Mouse (Mus musculus): ENCODE measurements around the gene Eif4h. TPM values are rescaled to one million over a fixed set of nuclear protein-coding genes. Genes with fewer than 3 reads are reported as not detected.
A peak's percentile ranks its signal among the peaks of the same experiment; 100 is the strongest.

Gene Eif4h
- polyA plus RNA-seq, 1 experiment from 2014 or later, result 502 TPM

DNA sequence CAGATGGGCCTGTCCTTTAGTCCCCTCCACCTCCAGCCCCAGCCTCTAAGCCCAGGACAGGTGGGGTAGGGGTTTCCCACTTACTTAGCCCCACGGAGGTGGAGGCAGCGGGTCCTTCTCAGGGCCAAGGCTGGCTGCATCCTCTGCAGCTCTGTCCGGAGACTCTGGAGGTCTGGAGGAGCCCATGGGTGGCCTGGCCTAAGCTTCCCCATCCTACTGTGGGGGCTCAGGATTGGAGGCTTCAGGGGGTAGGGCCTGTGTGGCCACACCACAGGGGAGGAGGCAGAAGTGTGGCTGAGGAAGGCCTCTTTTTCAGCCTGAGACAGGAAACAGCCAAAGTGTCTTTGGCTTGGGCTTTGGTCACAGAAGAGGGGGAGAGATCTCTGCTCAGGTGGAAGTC, 38.7 kb upstream of the Eif4h start:
- 69% methylated on average over 3 of the region's 3 CpGs for WGBS
- Histone ChIP-seq H3K4me1 (ENCODE audit: insufficient read depth, low read length) (peaks cover 31% of the 10 kb centered on the region), H3K4me3 (ENCODE audit: low read length) (no peak overlapping the region), H3K4me2 (replicated peaks; ENCODE audit: low read depth, low read length) (no peak overlapping the region), H3K27me3 (ENCODE audit: insufficient read depth, low read length) (no peaks in the 10 kb centered on the region), H3K9ac (replicated peaks; ENCODE audit: low read length) (0 out of 2 replicates have a peak overlapping the region, but pooled peaks have one; percentile 1), H3K36me3 (ENCODE audit: insufficient read depth, low read length) (no peaks in the 10 kb centered on the region), H3K9me3 (ENCODE audit: low read length) (no peaks in the 10 kb centered on the region), H3K27ac (ENCODE audit: low read length) (no peak overlapping the region)
- no peak for ATAC-seq (ENCODE audit: low FRiP score, low TSS enrichment)

GRCm38 (mm10) chr5:134677491-134677890, 38.2 kb upstream of the Eif4h start:
- Histone ChIP-seq H3K9ac (replicated peaks; ENCODE audit: low read length) (0 out of 2 replicates have a peak overlapping the region, but pooled peaks have one; percentile 9), H3K4me1 (ENCODE audit: insufficient read depth, low read length) (peaks cover 31% of the 10 kb centered on the region), H3K9me3 (ENCODE audit: low read length) (no peaks in the 10 kb centered on the region), H3K27ac (ENCODE audit: low read length) (0 out of 2 replicates have a peak overlapping the region, but pooled peaks have one; percentile 6), H3K4me2 (replicated peaks; ENCODE audit: low read depth, low read length) (no peak overlapping the region), H3K4me3 (ENCODE audit: low read length) (no peak overlapping the region), H3K36me3 (ENCODE audit: insufficient read depth, low read length) (peaks cover 4% of the 10 kb centered on the region; the same call in 1 of the 2 replicates), H3K27me3 (ENCODE audit: insufficient read depth, low read length) (no peaks in the 10 kb centered on the region)
- no peak for ATAC-seq (ENCODE audit: low FRiP score, low TSS enrichment)
- 87% methylated on average over 5 of the region's 5 CpGs for WGBS

GRCm38 (mm10) chr5:134675956-134676759, 36.9 kb upstream of the Eif4h start:
- WGBS, result under 1% methylated on average over 14 of the region's 14 CpGs
- Histone ChIP-seq H3K27me3 (ENCODE audit: insufficient read depth, low read length) (no peaks in the 10 kb centered on the region), H3K4me1 (ENCODE audit: insufficient read depth, low read length) (peaks cover 31% of the 10 kb centered on the region), H3K4me2 (replicated peaks; ENCODE audit: low read depth, low read length) (peak overlapping the region; percentile 64), H3K27ac (ENCODE audit: low read length) (peak overlapping the region; percentile 89), H3K9ac (replicated peaks; ENCODE audit: low read length) (peak overlapping the region; percentile 69), H3K36me3 (ENCODE audit: insufficient read depth, low read length) (peaks cover 8% of the 10 kb centered on the region; the same call in 1 of the 2 replicates), H3K4me3 (ENCODE audit: low read length) (peak overlapping the region; percentile 45), H3K9me3 (ENCODE audit: low read length) (no peaks in the 10 kb centered on the region)
- ATAC-seq (ENCODE audit: low FRiP score, low TSS enrichment), result peak; percentile 82

DNA sequence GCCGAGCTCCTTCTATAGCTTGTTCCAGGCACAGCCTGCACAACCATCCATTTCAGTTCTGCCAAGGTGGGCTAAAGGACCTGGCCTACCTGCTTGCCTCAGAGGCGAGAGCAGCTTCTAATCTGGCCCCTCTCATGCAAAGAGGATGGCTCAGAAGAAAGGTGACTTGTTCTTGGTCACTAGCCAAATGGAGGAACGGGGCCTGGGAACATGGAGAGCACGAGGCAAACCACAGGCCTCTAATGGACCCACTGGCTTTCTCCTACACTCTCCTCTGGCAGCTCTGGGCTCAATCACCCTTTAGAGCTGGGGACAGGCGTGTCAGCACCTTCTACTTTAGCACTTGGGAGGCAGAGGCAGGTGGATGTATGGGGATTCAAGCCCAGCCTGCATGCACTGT, 35.7 kb upstream of the Eif4h start:
- no peaks in the 10 kb centered on the region for H3K9me3 ChIP-seq (ENCODE audit: low read length)
- H3K36me3 ChIP-seq (ENCODE audit: insufficient read depth, low read length), result peaks cover 11% of the 10 kb centered on the region; the same call in 1 of the 2 replicates
- H3K9ac ChIP-seq (replicated peaks; ENCODE audit: low read length), result peak overlapping the region; percentile 69; the same call in 1 of the 2 replicates
- H3K4me1 ChIP-seq (ENCODE audit: insufficient read depth, low read length), result peaks cover 22% of the 10 kb centered on the region
- no peak overlapping the region for H3K4me2 ChIP-seq (replicated peaks; ENCODE audit: low read depth, low read length)
- WGBS, result 79% methylated on average over 5 of the region's 5 CpGs
- H3K27ac ChIP-seq (ENCODE audit: low read length), result peak overlapping the region; percentile 89; the same call in 1 of the 2 replicates
- H3K27me3 ChIP-seq (ENCODE audit: insufficient read depth, low read length), result no peaks in the 10 kb centered on the region
- no peak for ATAC-seq (ENCODE audit: low FRiP score, low TSS enrichment)
- no peak overlapping the region for H3K4me3 ChIP-seq (ENCODE audit: low read length)

GRCm38 (mm10) chr5:134672611-134673010, 33.3 kb upstream of the Eif4h start:
- ATAC-seq (ENCODE audit: low FRiP score, low TSS enrichment), result no peak
- no peak overlapping the region for H3K4me3 ChIP-seq (ENCODE audit: low read length)
- WGBS, result 96% methylated on average over 6 of the region's 6 CpGs
- no peaks in the 10 kb centered on the region for H3K27me3 ChIP-seq (ENCODE audit: insufficient read depth, low read length)
- peaks cover 22% of the 10 kb centered on the region for H3K4me1 ChIP-seq (ENCODE audit: insufficient read depth, low read length)
- no peak overlapping the region for H3K9ac ChIP-seq (replicated peaks; ENCODE audit: low read length)
- H3K9me3 ChIP-seq (ENCODE audit: low read length), result no peaks in the 10 kb centered on the region
- H3K4me2 ChIP-seq (replicated peaks; ENCODE audit: low read depth, low read length), result no peak overlapping the region
- H3K36me3 ChIP-seq (ENCODE audit: insufficient read depth, low read length), result peaks cover 19% of the 10 kb centered on the region; the same call in 1 of the 2 replicates
- H3K27ac ChIP-seq (ENCODE audit: low read length), result no peak overlapping the region

GRCm38 (mm10) chr5:134672198-134672516, 32.9 kb upstream of the Eif4h start:
- H3K36me3 ChIP-seq (ENCODE audit: insufficient read depth, low read length), result peaks cover 19% of the 10 kb centered on the region; the same call in 1 of the 2 replicates
- no peak overlapping the region for H3K4me3 ChIP-seq (ENCODE audit: low read length)
- WGBS, result 96% methylated on average over 1 of the region's 1 CpGs
- no peak overlapping the region for H3K27ac ChIP-seq (ENCODE audit: low read length)
- peaks cover 18% of the 10 kb centered on the region for H3K4me1 ChIP-seq (ENCODE audit: insufficient read depth, low read length)
- ATAC-seq (ENCODE audit: low FRiP score, low TSS enrichment), result no peak
- no peak overlapping the region for H3K4me2 ChIP-seq (replicated peaks; ENCODE audit: low read depth, low read length)
- H3K27me3 ChIP-seq (ENCODE audit: insufficient read depth, low read length), result no peaks in the 10 kb centered on the region
- no peak overlapping the region for H3K9ac ChIP-seq (replicated peaks; ENCODE audit: low read length)
- H3K9me3 ChIP-seq (ENCODE audit: low read length), result no peaks in the 10 kb centered on the region

DNA sequence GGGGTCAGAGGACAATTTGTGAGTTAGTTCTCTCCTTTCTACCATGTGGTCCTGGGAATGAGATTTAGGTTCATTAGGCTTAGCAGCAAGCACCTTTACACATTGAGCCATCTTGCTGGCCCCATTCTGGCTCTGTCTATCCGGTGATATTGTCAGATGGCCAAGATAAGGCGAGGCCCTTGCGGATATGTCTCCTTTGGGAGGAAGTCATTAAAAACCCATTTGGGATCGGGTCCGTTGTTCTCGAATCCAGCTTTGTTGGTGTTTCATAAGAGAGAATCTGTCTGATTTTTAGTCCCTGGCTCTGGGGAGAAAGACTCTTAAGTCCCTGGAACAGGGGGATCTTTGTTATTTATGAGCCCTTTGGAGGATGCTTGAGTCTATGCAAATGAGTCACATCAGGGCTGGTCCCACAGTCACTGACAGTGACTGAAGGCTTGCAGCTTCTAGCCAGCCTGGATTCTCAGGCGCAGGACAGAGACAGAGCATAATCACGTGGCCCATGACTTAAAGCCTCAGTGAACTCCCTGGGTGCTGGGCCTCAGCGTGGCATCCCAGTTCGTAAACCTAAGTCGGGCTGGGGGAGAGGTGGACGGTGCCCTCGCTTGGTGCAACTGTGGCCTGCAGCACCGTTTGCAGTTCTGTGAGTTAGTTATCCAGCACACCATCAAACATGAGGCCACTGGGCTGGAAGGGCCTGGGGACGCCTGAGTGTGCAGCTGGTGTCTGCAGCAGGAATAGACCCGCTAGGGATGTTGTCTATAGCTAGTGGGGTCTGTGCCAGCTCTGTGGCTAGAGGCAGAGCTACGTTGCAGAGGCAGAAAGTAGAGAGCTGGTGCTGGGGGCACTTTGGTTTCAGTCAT, 32.3 kb upstream of the Eif4h start:
- H3K4me1 ChIP-seq (ENCODE audit: insufficient read depth, low read length), result peaks cover 12% of the 10 kb centered on the region
- H3K4me2 ChIP-seq (replicated peaks; ENCODE audit: low read depth, low read length), result no peak overlapping the region
- H3K27ac ChIP-seq (ENCODE audit: low read length), result no peak overlapping the region
- 65% methylated on average over 17 of the region's 17 CpGs for WGBS
- no peak overlapping the region for H3K4me3 ChIP-seq (ENCODE audit: low read length)
- H3K36me3 ChIP-seq (ENCODE audit: insufficient read depth, low read length), result peaks cover 19% of the 10 kb centered on the region; the same call in 1 of the 2 replicates
- no peak for ATAC-seq (ENCODE audit: low FRiP score, low TSS enrichment)
- H3K27me3 ChIP-seq (ENCODE audit: insufficient read depth, low read length), result no peaks in the 10 kb centered on the region
- no peak overlapping the region for H3K9ac ChIP-seq (replicated peaks; ENCODE audit: low read length)
- H3K9me3 ChIP-seq (ENCODE audit: low read length), result no peaks in the 10 kb centered on the region

- no peak overlapping the region for H3K9ac ChIP-seq (replicated peaks; ENCODE audit: low read length)
- H3K4me2 ChIP-seq (replicated peaks; ENCODE audit: low read depth, low read length), result no peak overlapping the region
- no peak overlapping the region for H3K27ac ChIP-seq (ENCODE audit: low read length)
- 79% methylated on average over 20 of the region's 20 CpGs for WGBS
- H3K27me3 ChIP-seq (ENCODE audit: insufficient read depth, low read length), result no peaks in the 10 kb centered on the region
- ATAC-seq (ENCODE audit: low FRiP score, low TSS enrichment), result no peak; the same call in 1 of the 2 replicates
- H3K9me3 ChIP-seq (ENCODE audit: low read length), result no peaks in the 10 kb centered on the region
- H3K4me3 ChIP-seq (ENCODE audit: low read length), result no peak overlapping the region
- H3K4me1 ChIP-seq (ENCODE audit: insufficient read depth, low read length), result no peaks in the 10 kb centered on the region
- H3K36me3 ChIP-seq (ENCODE audit: insufficient read depth, low read length), result peaks cover 28% of the 10 kb centered on the region; the same call in 1 of the 2 replicates
Observed at GRCm38 (mm10) chr5:134669001-134669708, 29.9 kb upstream of the Eif4h start.

- Histone ChIP-seq H3K4me3 (ENCODE audit: low read length) (no peak overlapping the region), H3K4me2 (replicated peaks; ENCODE audit: low read depth, low read length) (no peak overlapping the region), H3K9ac (replicated peaks; ENCODE audit: low read length) (no peak overlapping the region), H3K27me3 (ENCODE audit: insufficient read depth, low read length) (no peaks in the 10 kb centered on the region), H3K4me1 (ENCODE audit: insufficient read depth, low read length) (no peaks in the 10 kb centered on the region), H3K27ac (ENCODE audit: low read length) (no peak overlapping the region), H3K9me3 (ENCODE audit: low read length) (no peaks in the 10 kb centered on the region), H3K36me3 (ENCODE audit: insufficient read depth, low read length) (peaks cover 28% of the 10 kb centered on the region; the same call in 1 of the 2 replicates)
- 55% methylated on average over 8 of the region's 8 CpGs for WGBS
- ATAC-seq (ENCODE audit: low FRiP score, low TSS enrichment), result peak; percentile 29; the same call in 1 of the 2 replicates
Observed at GRCm38 (mm10) chr5:134668495-134668894, 29.2 kb upstream of the Eif4h start.

Measured in kidney, embryonic 16.5 days (tissue).